Mouse (Mus musculus) heart, embryonic 13.5 days (tissue): ENCODE measurements around the gene Clec11a. TPM values are rescaled to one million over a fixed set of nuclear protein-coding genes. Genes with fewer than 3 reads are reported as not detected.

Experiments used
- ATAC-seq: fragments of 200-750 bp; cut with Nextera tagmentation; 2 replicates; pipeline ENCODE4 v1.8.0; 2017; ENCODE audit warnings: moderate TSS enrichment; ENCODE audit not compliant: insufficient number of reproducible peaks, low FRiP score, low TSS enrichment; ENCODE audit errors: extremely low read depth
- H3K27ac ChIP-seq: fragments of 300-500 bp; sonication (generic); replicated peaks from 2 replicates; pipeline ENCODE4 v1.5.1; 2015; ENCODE audit warnings: moderate library complexity, mild to moderate bottlenecking, inconsistent platforms
- H3K27me3 ChIP-seq: fragments of 300-500 bp; sonication (generic); replicated peaks from 2 replicates; pipeline ENCODE4 v1.6.1; 2015; ENCODE audit warnings: mild to moderate bottlenecking, inconsistent platforms
- H3K36me3 ChIP-seq: fragments of 300-500 bp; sonication (generic); 2 replicates; pipeline ENCODE4 v1.6.1; 2015; ENCODE audit warnings: mild to moderate bottlenecking, inconsistent platforms
- H3K4me1 ChIP-seq: fragments of 300-500 bp; sonication (generic); 2 replicates; pipeline ENCODE4 v1.6.1; 2015; ENCODE audit warnings: inconsistent platforms
- H3K4me2 ChIP-seq: fragments of 300-500 bp; sonication (generic); 2 replicates; pipeline ENCODE4 v1.6.1; 2015; ENCODE audit warnings: inconsistent platforms, mild to moderate bottlenecking, moderate library complexity
- H3K4me3 ChIP-seq: fragments of 300-500 bp; sonication (generic); 2 replicates; pipeline ENCODE4 v1.5.1; 2015; ENCODE audit warnings: moderate library complexity, mild to moderate bottlenecking, inconsistent platforms
- H3K9ac ChIP-seq: fragments of 300-500 bp; sonication (generic); 2 replicates; pipeline ENCODE4 v1.6.1; 2015; ENCODE audit warnings: inconsistent platforms, mild to moderate bottlenecking, moderate library complexity
- H3K9me3 ChIP-seq: fragments of 300-500 bp; sonication (generic); 2 replicates; pipeline ENCODE4 v1.6.1; 2016; ENCODE audit warnings: inconsistent platforms
- WGBS: fragments of 180-500 bp; shearing (Covaris S2); methylation state at CpG from one replicate; pipeline ENCODE4 v1.1.7; 2015; ENCODE audit warnings: mixed read lengths; 5-methylcytosine and 5-hydroxymethylcytosine counted together
- polyA plus RNA-seq: library from polyadenylated mRNA; unstranded; fragments of >200 nt; fragmentation: Nextera tagmentation; extraction: Ambion mirVana; gene quantifications from 2 replicates; pipeline ENCODE4 v1.2.1, GENCODE M21; 2015

Gene Clec11a
- polyA plus RNA-seq, 1 experiment from 2014 or later: 0.67 TPM

GRCm38 (mm10) chr7:44341714-44342113 lies 35.0 kb upstream of the Clec11a start:
- Histone ChIP-seq H3K4me1 (peaks cover 11% of the 10 kb centered on the region), H3K9me3 (no peaks in the 10 kb centered on the region), H3K4me3 (no peak overlapping the region), H3K36me3 (no peaks in the 10 kb centered on the region), H3K4me2 (no peak overlapping the region), H3K27me3 (peaks cover 95% of the 10 kb centered on the region), H3K27ac (no peak overlapping the region), H3K9ac (no peak overlapping the region)
- WGBS: 57% methylated on average over 5 of the region's 5 CpGs
- no peak for ATAC-seq

GRCm38 (mm10) chr7:44341119-44341518 lies 34.4 kb upstream of the Clec11a start:
- H3K4me3 ChIP-seq: no peak overlapping the region
- H3K4me2 ChIP-seq: no peak overlapping the region
- H3K9me3 ChIP-seq: no peaks in the 10 kb centered on the region
- no peak overlapping the region for H3K27ac ChIP-seq
- H3K9ac ChIP-seq: no peak overlapping the region
- 63% methylated on average over 10 of the region's 10 CpGs for whole genome bisulfite sequencing
- no peaks in the 10 kb centered on the region for H3K36me3 ChIP-seq
- peaks cover 95% of the 10 kb centered on the region for H3K27me3 ChIP-seq
- H3K4me1 ChIP-seq: peaks cover 12% of the 10 kb centered on the region
- ATAC-seq: no peak

DNA sequence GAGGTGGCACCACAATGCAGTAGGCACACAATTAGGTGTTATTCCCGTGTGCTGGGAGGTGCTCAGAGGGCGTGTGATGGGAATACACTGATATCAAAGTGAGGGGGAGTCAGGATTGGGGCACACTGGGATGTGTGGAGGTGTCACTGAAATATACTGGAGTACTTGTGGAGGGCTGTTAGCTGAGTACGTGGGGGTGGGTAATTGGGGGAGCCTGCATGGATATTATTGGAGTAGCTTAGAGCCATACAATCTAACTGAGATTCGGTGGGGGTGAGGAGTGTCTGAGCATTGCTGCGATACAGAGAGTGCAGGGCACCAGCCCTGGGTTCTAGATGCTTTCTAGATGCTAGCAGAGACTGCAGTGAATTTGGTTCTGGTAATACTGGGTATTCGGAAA lies 33.5 kb upstream of the Clec11a start:
- no peak overlapping the region for H3K27ac ChIP-seq
- H3K27me3 ChIP-seq: peaks cover 95% of the 10 kb centered on the region
- H3K4me1 ChIP-seq: peaks cover 17% of the 10 kb centered on the region
- H3K9ac ChIP-seq: no peak overlapping the region
- ATAC-seq: no peak
- H3K36me3 ChIP-seq: no peaks in the 10 kb centered on the region
- H3K9me3 ChIP-seq: no peaks in the 10 kb centered on the region
- H3K4me2 ChIP-seq: no peak overlapping the region
- WGBS: 53% methylated on average over 6 of the region's 6 CpGs
- no peak overlapping the region for H3K4me3 ChIP-seq

DNA sequence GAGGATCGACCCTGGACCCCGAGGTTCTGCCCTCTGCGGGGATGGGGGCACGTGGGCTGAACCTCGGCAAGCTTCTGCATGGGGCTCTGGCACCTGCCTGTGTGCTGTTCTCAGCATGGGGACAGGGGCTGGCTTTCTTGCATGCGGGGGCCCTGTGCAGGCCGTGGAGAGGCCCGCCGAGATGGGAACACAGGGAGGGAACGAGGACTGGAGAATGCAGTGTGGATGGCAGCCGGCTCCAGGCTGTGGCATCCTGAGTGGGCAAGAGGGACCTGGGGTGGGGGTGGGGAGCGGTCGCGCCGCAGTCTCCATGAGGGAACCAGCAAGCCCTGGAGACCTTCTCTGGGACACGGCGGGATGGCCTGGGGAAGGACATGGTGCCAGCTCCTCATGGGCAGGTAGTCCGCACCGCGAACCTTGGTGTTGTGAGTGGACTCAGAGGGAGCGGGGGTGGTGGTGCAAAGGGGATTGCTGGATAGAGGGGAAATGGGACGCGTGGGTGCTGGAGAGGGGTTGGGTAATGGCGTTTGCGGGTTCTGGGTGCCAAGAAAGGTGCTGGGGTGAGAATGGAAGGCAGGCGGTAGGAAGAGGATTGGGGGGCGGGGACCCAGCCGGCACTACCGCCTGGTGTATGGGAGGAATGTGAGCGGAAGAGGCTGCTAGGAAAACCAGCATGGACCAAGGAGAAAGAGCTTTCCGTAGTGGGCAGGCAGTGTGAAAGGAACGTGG lies 30.6 kb upstream of the Clec11a start:
- ATAC-seq: no peak
- H3K4me2 ChIP-seq: no peak overlapping the region
- no peak overlapping the region for H3K9ac ChIP-seq
- WGBS: 4% methylated on average over 32 of the region's 32 CpGs
- H3K27me3 ChIP-seq: peaks cover 97% of the 10 kb centered on the region
- no peaks in the 10 kb centered on the region for H3K9me3 ChIP-seq
- H3K4me1 ChIP-seq: peaks cover 6% of the 10 kb centered on the region; the same call in 1 of the 2 replicates
- no peak overlapping the region for H3K27ac ChIP-seq
- H3K4me3 ChIP-seq: no peak overlapping the region
- no peaks in the 10 kb centered on the region for H3K36me3 ChIP-seq

GRCm38 (mm10) chr7:44336046-44337021 lies 29.6 kb upstream of the Clec11a start:
- H3K9ac ChIP-seq: no peak overlapping the region

GRCm38 (mm10) chr7:44335031-44335878 lies 28.6 kb upstream of the Clec11a start:
- 3% methylated on average over 24 of the region's 40 CpGs for WGBS
- no peak; the same call in 1 of the 2 replicates for ATAC-seq
- H3K4me2 ChIP-seq: peak overlapping the region; percentile 73

More at GRCm38 (mm10) chr7:44336046-44337021, 29.6 kb upstream of the Clec11a start:
- peak overlapping the region; percentile 73 for H3K4me2 ChIP-seq
- H3K4me3 ChIP-seq: peak overlapping the region; percentile 51
- ATAC-seq: no peak
- H3K27ac ChIP-seq: no peak overlapping the region
- H3K36me3 ChIP-seq: no peaks in the 10 kb centered on the region
- no peaks in the 10 kb centered on the region for H3K9me3 ChIP-seq
- H3K4me1 ChIP-seq: peaks cover 6% of the 10 kb centered on the region; the same call in 1 of the 2 replicates
- WGBS: 2% methylated on average over 42 of the region's 54 CpGs
- H3K27me3 ChIP-seq: peaks cover 98% of the 10 kb centered on the region

DNA sequence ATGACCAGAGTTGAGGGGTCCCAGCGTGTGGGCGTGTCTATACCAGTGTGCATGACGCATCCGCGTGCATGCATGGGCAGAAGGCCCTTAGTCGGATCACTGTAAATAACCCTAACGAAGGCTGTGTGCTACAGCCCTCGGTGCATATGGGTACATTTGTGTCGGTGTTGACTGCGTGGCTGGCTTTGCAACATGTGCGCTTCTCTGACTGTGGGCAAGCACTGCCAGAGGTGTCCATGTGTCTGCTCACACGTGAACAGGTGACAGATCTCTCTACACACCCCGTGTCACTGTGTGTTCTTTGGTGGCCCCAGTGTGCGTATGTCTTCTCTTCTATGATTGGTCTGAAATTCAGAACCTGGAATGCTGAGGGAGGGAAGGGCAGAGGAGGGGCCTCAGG lies 27.4 kb upstream of the Clec11a start:
- no peak overlapping the region for H3K4me2 ChIP-seq
- ATAC-seq: no peak
- WGBS: 55% methylated on average over 14 of the region's 14 CpGs

More at GRCm38 (mm10) chr7:44335031-44335878, 28.6 kb upstream of the Clec11a start:
- Histone ChIP-seq H3K27ac (no peak overlapping the region), H3K9ac (no peak overlapping the region), H3K4me3 (peak overlapping the region; percentile 51), H3K4me1 (peaks cover 6% of the 10 kb centered on the region; the same call in 1 of the 2 replicates), H3K27me3 (peaks cover 94% of the 10 kb centered on the region), H3K9me3 (no peaks in the 10 kb centered on the region), H3K36me3 (no peaks in the 10 kb centered on the region)

DNA sequence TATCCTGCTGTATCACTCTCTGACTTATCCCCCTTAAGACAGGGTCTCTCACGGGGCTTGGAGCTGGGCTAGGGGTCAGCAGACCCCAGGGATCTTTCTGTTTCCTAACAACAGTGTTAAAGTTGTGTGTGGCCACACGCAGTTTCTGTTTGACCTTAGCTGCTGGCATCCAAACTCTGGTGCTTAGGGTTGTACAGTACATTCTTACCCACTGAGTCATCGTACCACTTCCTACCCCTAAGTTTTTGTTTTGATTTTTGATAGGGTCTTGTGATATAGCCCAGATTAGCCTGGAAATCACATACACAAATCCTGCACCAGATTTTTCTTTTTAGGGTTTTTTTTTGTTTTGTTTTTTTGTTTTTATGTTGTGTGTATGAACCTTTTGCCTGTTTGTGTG lies 25.6 kb upstream of the Clec11a start:
- no peaks in the 10 kb centered on the region for H3K9me3 ChIP-seq
- H3K27ac ChIP-seq: no peak overlapping the region
- 46% methylated on average over 3 of the region's 3 CpGs for WGBS
- peaks cover 6% of the 10 kb centered on the region; the same call in 1 of the 2 replicates for H3K4me1 ChIP-seq
- peaks cover 92% of the 10 kb centered on the region for H3K27me3 ChIP-seq
- no peaks in the 10 kb centered on the region for H3K36me3 ChIP-seq
- no peak for ATAC-seq
- H3K4me3 ChIP-seq: no peak overlapping the region
- H3K4me2 ChIP-seq: no peak overlapping the region
- no peak overlapping the region for H3K9ac ChIP-seq

More for the DNA sequence above, 27.4 kb upstream of the Clec11a start:
- H3K9ac ChIP-seq: no peak overlapping the region
- H3K27ac ChIP-seq: no peak overlapping the region
- peaks cover 6% of the 10 kb centered on the region; the same call in 1 of the 2 replicates for H3K4me1 ChIP-seq
- no peaks in the 10 kb centered on the region for H3K36me3 ChIP-seq
- H3K9me3 ChIP-seq: no peaks in the 10 kb centered on the region
- H3K27me3 ChIP-seq: peaks cover 94% of the 10 kb centered on the region
- H3K4me3 ChIP-seq: no peak overlapping the region

DNA sequence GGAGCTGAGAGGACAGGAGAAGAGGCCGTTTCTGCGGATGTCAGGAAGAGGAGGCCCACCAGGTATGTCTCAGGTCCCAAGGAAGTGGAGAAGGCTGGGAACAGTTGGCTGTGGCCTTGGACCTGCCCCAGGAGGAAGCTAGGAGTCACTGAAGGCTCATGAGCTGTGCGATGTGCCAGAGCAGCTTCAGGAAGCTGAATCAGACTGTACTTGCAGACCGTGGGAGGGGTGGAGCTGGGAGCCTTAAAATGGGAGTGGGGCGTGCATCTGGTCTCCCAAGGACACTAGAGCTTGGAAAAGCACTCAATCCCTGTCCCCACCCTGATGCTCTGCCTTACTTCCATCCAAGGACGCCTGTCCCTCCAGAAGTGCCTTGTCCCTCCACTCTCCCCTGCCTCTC lies 19.9 kb upstream of the Clec11a start:
- H3K9ac ChIP-seq: no peak overlapping the region
- no peak overlapping the region for H3K27ac ChIP-seq
- no peak overlapping the region for H3K4me3 ChIP-seq
- no peaks in the 10 kb centered on the region for H3K4me1 ChIP-seq
- H3K27me3 ChIP-seq: peaks cover 92% of the 10 kb centered on the region
- H3K9me3 ChIP-seq: no peaks in the 10 kb centered on the region
- WGBS: 36% methylated on average over 6 of the region's 6 CpGs
- H3K4me2 ChIP-seq: no peak overlapping the region
- no peaks in the 10 kb centered on the region for H3K36me3 ChIP-seq
- no peak for ATAC-seq

DNA sequence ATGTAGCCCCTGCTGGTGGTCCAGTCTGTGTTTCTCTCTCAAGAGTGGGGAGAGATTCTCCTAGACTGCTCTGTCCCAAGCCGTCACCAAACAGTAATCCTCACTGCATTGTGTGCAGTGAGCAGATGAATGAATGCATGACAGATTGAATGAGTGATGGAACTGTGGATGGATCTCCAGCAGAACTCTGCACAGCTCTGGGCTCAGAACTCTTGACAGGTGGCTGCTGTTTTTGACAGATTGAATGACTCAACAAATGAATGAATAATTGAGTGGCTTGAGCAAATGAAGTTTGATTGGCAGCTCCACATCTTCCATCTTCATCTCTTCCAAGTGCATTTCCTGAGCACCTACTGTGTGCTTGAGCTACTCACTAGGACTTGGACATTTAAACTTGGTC lies 15.6 kb upstream of the Clec11a start:
- peaks cover 88% of the 10 kb centered on the region for H3K27me3 ChIP-seq

More for the DNA sequence above, 15.6 kb upstream of the Clec11a start:
- no peak overlapping the region for H3K4me3 ChIP-seq
- no peaks in the 10 kb centered on the region for H3K9me3 ChIP-seq
- no peaks in the 10 kb centered on the region for H3K4me1 ChIP-seq
- H3K4me2 ChIP-seq: no peak overlapping the region
- ATAC-seq: no peak
- H3K36me3 ChIP-seq: no peaks in the 10 kb centered on the region
- H3K27ac ChIP-seq: no peak overlapping the region
- WGBS: 73% methylated on average over 1 of the region's 1 CpGs
- no peak overlapping the region for H3K9ac ChIP-seq
